Mouse (Mus musculus) left cerebral cortex, adult 8-10 months (tissue): ENCODE data around the gene Dnaaf1. TPM values are rescaled to one million over a fixed set of nuclear protein-coding genes. Genes with fewer than 3 reads are reported as not detected.

Source experiments
- DNase-seq, 2 experiments: peaks; one replicate each; pipeline ENCODE4 v3.0.0; 2022; ENCODE audit warnings: low spot score in 2 of 2
- total RNA-seq, 4 experiments: library from RNA; stranded (reverse); gene quantifications; 2 replicates each; pipeline ENCODE4 v1.2.4; 2022

Gene Dnaaf1
- total RNA-seq, 4 experiments from 2014 or later: 0.33 to 0.59 (median 0.44) TPM; not detected in 1

- no peak for DNase-seq
These were observed 5.2 kb upstream of the Dnaaf1 start for GRCm38 (mm10) chr8:119569881-119570280.

GRCm38 (mm10) chr8:119571135-119571534 is 3.9 kb upstream of the Dnaaf1 start:
- DNase-seq: no peak

- DNase-seq: no peak
These were observed 2.6 kb upstream of the Dnaaf1 start for GRCm38 (mm10) chr8:119572411-119572810.

- no peak for DNase-seq
These were observed 311 bp downstream of the Dnaaf1 start for GRCm38 (mm10) chr8:119575366-119575726.

GRCm38 (mm10) chr8:119579096-119579495 is 4.1 kb downstream of the Dnaaf1 start:
- no peak for DNase-seq

GRCm38 (mm10) chr8:119580441-119581161 is 5.6 kb downstream of the Dnaaf1 start:
- no peak for DNase-seq

GRCm38 (mm10) chr8:119585901-119586300 is 10.9 kb downstream of the Dnaaf1 start:
- DNase-seq: no peak

GRCm38 (mm10) chr8:119588321-119588720 is 13.3 kb downstream of the Dnaaf1 start:
- no peak for DNase-seq

GRCm38 (mm10) chr8:119588844-119589243 is 13.8 kb downstream of the Dnaaf1 start:
- DNase-seq: no peak

- no peak for DNase-seq
These were observed 15.3 kb downstream of the Dnaaf1 start for GRCm38 (mm10) chr8:119590348-119590747.

- DNase-seq: no peak
These were observed 16.4 kb downstream of the Dnaaf1 start for GRCm38 (mm10) chr8:119591456-119591855.

GRCm38 (mm10) chr8:119603771-119604170 is 28.7 kb downstream of the Dnaaf1 start:
- DNase-seq: no peak

GRCm38 (mm10) chr8:119604398-119604803 is 29.4 kb downstream of the Dnaaf1 start:
- DNase-seq: no peak

GRCm38 (mm10) chr8:119604996-119605395 is 30.0 kb downstream of the Dnaaf1 start, which contains the start of gene Taf1c:
Gene Taf1c, minus strand, starts transcription at chr8:119605222.
- DNase-seq: peak; percentile 85

GRCm38 (mm10) chr8:119606224-119606623 is 31.2 kb downstream of the Dnaaf1 start:
- DNase-seq: no peak

- DNase-seq: no peak
These were observed 37.4 kb downstream of the Dnaaf1 start, which contains the start of gene Adad2 for GRCm38 (mm10) chr8:119612471-119612870. Gene Adad2, plus strand, starts transcription at chr8:119612747.

GRCm38 (mm10) chr8:119615096-119615495 is 40.1 kb downstream of the Dnaaf1 start:
- DNase-seq: no peak

GRCm38 (mm10) chr8:119616358-119616757 is 41.3 kb downstream of the Dnaaf1 start:
- no peak for DNase-seq

- no peak for DNase-seq
These were observed 41.8 kb downstream of the Dnaaf1 start for GRCm38 (mm10) chr8:119616811-119617210.

- DNase-seq: no peak
These were observed 42.6 kb downstream of the Dnaaf1 start for GRCm38 (mm10) chr8:119617586-119617985.

GRCm38 (mm10) chr8:119618887-119619286 is 43.9 kb downstream of the Dnaaf1 start:
- DNase-seq: no peak

GRCm38 (mm10) chr8:119620116-119620840 is 45.2 kb downstream of the Dnaaf1 start:
- no peak for DNase-seq
